Mouse (Mus musculus) lung, postnatal 0 days (tissue): ENCODE results near the gene Nprl2. TPM values are rescaled to one million over a fixed set of nuclear protein-coding genes. Genes with fewer than 3 reads are reported as not detected.
A peak's percentile ranks its signal among the peaks of the same experiment; 100 is the strongest.
"Not testable (repeated sequence)": the region's sequence is repeated elsewhere in the genome, so short reads cannot be mapped to it uniquely, and the experiment has no call there.

ENCODE experiments used
- ATAC-seq: fragments of 200-750 bp; cut with Nextera tagmentation; 2 replicates; pipeline ENCODE4 v1.8.0; 2017; ENCODE audit warnings: moderate library complexity
- DNase-seq: peaks from one replicate; pipeline ENCODE4 v3.0.0-alpha.2; 2016; ENCODE audit warnings: low spot score
- H3K27ac ChIP-seq: fragments of 300-500 bp; sonication (generic); 2 replicates; pipeline ENCODE4 v1.5.1; 2014; ENCODE audit warnings: antibody characterized with exemption, mild to moderate bottlenecking, low read length, mixed read lengths
- H3K27me3 ChIP-seq: fragments of 300-500 bp; sonication (generic); replicated peaks from 2 replicates; pipeline ENCODE4 v1.6.1; 2014; ENCODE audit warnings: low read length, mixed read lengths; ENCODE audit not compliant: insufficient read depth
- H3K36me3 ChIP-seq: fragments of 300-500 bp; sonication (generic); 2 replicates; pipeline ENCODE4 v1.6.1; 2014; ENCODE audit warnings: low read length, mixed read lengths; ENCODE audit not compliant: insufficient read depth
- H3K4me1 ChIP-seq: fragments of 300-500 bp; sonication (generic); 2 replicates; pipeline ENCODE4 v1.6.1; 2014; ENCODE audit warnings: antibody characterized with exemption, low read depth, low read length, mixed read lengths; ENCODE audit not compliant: insufficient read depth
- H3K4me2 ChIP-seq: fragments of 300-500 bp; sonication (generic); replicated peaks from 2 replicates; pipeline ENCODE4 v1.6.1; 2014; ENCODE audit warnings: low read depth, mild to moderate bottlenecking, low read length, moderate library complexity, mixed read lengths
- H3K4me3 ChIP-seq: fragments of 300-500 bp; sonication (generic); 2 replicates; pipeline ENCODE4 v1.5.1; 2014; ENCODE audit warnings: low read depth, low read length
- H3K9ac ChIP-seq: fragments of 300-500 bp; sonication (generic); replicated peaks from 2 replicates; pipeline ENCODE4 v1.6.1; 2014; ENCODE audit warnings: low read depth, mild to moderate bottlenecking
- H3K9me3 ChIP-seq: fragments of 300-500 bp; sonication (generic); 2 replicates; pipeline ENCODE4 v1.6.1; 2016; ENCODE audit warnings: low read length, mixed read lengths
- CTCF ChIP-seq: IDR thresholded peaks from 2 replicates; pipeline ENCODE4 v1.5.1; 2016; ENCODE audit warnings: antibody characterized with exemption, mild to moderate bottlenecking
- EP300 ChIP-seq: IDR thresholded peaks from 2 replicates; pipeline ENCODE4 v1.6.1; 2016; ENCODE audit warnings: antibody characterized with exemption, mild to moderate bottlenecking, control low read depth
- WGBS: fragments of 180-500 bp; shearing (Covaris S2); extraction: QIAGEN DNeasy Blood & Tissue Kit; methylation state at CpG from one replicate; pipeline ENCODE4 v1.1.7; 2014; 5-methylcytosine and 5-hydroxymethylcytosine counted together
- polyA plus RNA-seq: library from polyadenylated mRNA; unstranded; fragments of >200 nt; fragmentation: Nextera tagmentation; extraction: Ambion mirVana; gene quantifications from 2 replicates; pipeline ENCODE4 v1.2.1, GENCODE M21; 2015

Nprl2 gene
- polyA plus RNA-seq, 1 experiment from 2014 or later = 28.0 TPM

DNA sequence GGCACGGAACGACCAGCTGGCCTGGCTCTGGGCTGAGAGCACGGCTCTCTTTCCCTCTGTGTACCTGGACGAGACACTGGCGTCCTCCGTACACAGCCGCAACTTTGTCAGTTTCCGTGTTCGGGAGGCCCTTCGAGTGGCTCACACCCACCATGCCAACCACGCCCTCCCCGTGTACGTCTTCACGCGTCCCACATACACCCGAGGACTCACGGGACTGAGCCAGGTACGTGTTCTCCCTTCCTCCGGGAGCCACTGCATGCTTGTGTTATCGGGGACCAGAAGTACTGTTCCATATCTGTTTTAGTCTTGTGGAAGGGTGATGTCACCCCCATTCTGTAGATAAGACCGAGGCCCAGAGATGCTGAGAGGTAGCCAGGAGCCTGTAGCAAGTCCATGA is 28.8 kb downstream of the Nprl2 start:
- Histone ChIP-seq H3K9ac (no peak overlapping the region), H3K27me3 (no peaks in the 10 kb centered on the region), H3K4me1 (peaks cover 10% of the 10 kb centered on the region; the same call in 1 of the 2 replicates), H3K9me3 (no peaks in the 10 kb centered on the region), H3K27ac (peak overlapping the region; percentile 29), H3K4me2 (peak overlapping the region; percentile 70), H3K4me3 (peak overlapping the region; percentile 63; the same call in 1 of the 2 replicates), H3K36me3 (peaks cover 8% of the 10 kb centered on the region; the same call in 1 of the 2 replicates)
- ATAC-seq = no peak
- peak; percentile 45 for DNase-seq
- 64% methylated on average over 21 of the region's 21 CpGs for WGBS
- TF ChIP-seq EP300 (no peak), CTCF (no peak)

DNA sequence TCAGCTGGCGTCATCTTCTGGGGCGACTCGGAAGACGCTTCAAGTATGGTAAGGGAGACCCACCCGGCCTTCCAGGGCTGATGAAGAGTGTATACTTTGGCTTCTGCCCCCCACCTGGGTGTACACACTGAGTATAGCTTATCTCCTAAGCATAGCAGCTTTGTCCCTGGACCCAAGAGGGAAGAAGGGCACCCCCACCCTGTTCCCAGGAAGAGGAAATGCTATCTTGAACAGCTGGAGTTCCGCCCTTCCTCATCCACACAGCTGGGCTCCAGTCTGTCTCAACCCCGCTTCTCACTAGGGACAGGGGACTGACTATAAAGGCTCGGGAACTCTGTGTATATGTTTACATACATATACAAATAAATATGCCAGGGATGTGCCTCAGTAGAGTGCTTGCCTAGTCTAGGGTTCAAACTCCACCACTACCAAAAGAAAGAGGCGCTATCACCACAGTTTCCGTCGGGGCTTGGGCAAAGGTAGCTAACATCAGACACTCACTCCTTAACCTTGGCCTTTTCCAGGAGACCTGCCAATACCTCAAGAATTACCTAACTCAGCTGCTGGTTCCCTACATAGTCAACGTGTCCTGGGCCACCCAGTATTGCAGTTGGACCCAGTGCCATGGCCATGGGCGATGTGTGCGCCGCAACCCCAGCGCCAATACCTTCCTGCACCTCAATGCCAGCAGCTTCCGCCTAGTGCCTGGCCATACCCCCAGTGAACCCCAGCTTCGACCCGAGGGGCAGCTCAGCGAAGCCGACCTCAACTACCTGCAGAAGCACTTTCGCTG is 29.7 kb downstream of the Nprl2 start:
- Histone ChIP-seq H3K9ac (no peak overlapping the region), H3K4me3 (no peak overlapping the region), H3K27me3 (no peaks in the 10 kb centered on the region), H3K4me2 (0 out of 2 replicates have a peak overlapping the region, but pooled peaks have one; percentile 70), H3K36me3 (peaks cover 8% of the 10 kb centered on the region; the same call in 1 of the 2 replicates), H3K4me1 (peaks cover 12% of the 10 kb centered on the region; the same call in 1 of the 2 replicates), H3K9me3 (no peaks in the 10 kb centered on the region), H3K27ac (peak overlapping the region; percentile 66)
- no peak for TF ChIP-seq CTCF
- TF ChIP-seq EP300 = peak; percentile 97
- DNase-seq (peak; percentile 52), ATAC-seq (peak; percentile 6)
- WGBS = 78% methylated on average over 22 of the region's 22 CpGs

- ATAC-seq (no peak), DNase-seq (no peak)
- Histone ChIP-seq H3K9ac (no peak overlapping the region), H3K36me3 (peaks cover 8% of the 10 kb centered on the region; the same call in 1 of the 2 replicates), H3K27ac (peak overlapping the region; percentile 66; the same call in 1 of the 2 replicates), H3K4me1 (peaks cover 12% of the 10 kb centered on the region; the same call in 1 of the 2 replicates), H3K4me3 (no peak overlapping the region), H3K9me3 (no peaks in the 10 kb centered on the region), H3K4me2 (no peak overlapping the region), H3K27me3 (no peaks in the 10 kb centered on the region)
- WGBS = 86% methylated on average over 2 of the region's 2 CpGs
- no peak for TF ChIP-seq CTCF
- TF ChIP-seq EP300 = no peak
Observed at GRCm38 (mm10) chr9:107572327-107572662, 30.3 kb downstream of the Nprl2 start.

DNA sequence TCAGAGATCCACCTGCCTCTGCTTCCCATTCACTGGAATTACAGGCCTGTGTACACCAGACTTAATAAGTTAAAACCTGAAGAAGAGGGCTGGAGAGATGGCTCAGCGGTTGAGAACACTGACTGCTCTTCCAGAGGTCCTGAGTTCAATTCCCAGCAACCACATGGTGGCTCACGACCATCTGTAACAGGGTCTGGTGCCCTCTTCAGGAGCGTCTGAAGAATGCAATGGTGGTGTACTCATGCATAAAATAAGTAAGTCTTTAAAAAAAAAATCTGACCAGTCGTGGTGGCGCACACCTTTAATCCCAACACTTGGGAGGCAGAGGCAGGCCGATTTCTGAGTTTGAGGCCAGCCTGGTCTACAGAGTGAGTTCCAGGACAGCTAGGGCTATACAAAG is 31.7 kb downstream of the Nprl2 start:
- not testable (repeated sequence) for ATAC-seq, H3K36me3 ChIP-seq, H3K9ac ChIP-seq, H3K27ac ChIP-seq, H3K4me2 ChIP-seq, DNase-seq, H3K9me3 ChIP-seq, H3K27me3 ChIP-seq, H3K4me3 ChIP-seq
- peaks cover 12% of the 10 kb centered on the region; the same call in 1 of the 2 replicates for H3K4me1 ChIP-seq
- 79% methylated on average over 6 of the region's 6 CpGs for WGBS
- peak; percentile 25; the same call in 1 of the 2 replicates for TF ChIP-seq CTCF

- no peak for ATAC-seq
- Histone ChIP-seq H3K4me2 (no peak overlapping the region), H3K4me3 (no peak overlapping the region), H3K4me1 (peaks cover 6% of the 10 kb centered on the region; the same call in 1 of the 2 replicates), H3K9ac (no peak overlapping the region), H3K27me3 (no peaks in the 10 kb centered on the region), H3K36me3 (peaks cover 8% of the 10 kb centered on the region; the same call in 1 of the 2 replicates), H3K27ac (peak overlapping the region; percentile 38), H3K9me3 (no peaks in the 10 kb centered on the region)
- 58% methylated on average over 14 of the region's 14 CpGs for WGBS
- peak; percentile 59 for DNase-seq
- TF ChIP-seq EP300 (0 out of 2 replicates have a peak, but pooled peaks have one; percentile 20), CTCF (no peak)
Observed at GRCm38 (mm10) chr9:107575579-107576356, 33.7 kb downstream of the Nprl2 start.
